Mouse (Mus musculus): ENCODE measurements around the gene Exoc3l2.
A peak's percentile ranks its signal among the peaks of the same experiment; 100 is the strongest.

Exoc3l2 gene

DNA sequence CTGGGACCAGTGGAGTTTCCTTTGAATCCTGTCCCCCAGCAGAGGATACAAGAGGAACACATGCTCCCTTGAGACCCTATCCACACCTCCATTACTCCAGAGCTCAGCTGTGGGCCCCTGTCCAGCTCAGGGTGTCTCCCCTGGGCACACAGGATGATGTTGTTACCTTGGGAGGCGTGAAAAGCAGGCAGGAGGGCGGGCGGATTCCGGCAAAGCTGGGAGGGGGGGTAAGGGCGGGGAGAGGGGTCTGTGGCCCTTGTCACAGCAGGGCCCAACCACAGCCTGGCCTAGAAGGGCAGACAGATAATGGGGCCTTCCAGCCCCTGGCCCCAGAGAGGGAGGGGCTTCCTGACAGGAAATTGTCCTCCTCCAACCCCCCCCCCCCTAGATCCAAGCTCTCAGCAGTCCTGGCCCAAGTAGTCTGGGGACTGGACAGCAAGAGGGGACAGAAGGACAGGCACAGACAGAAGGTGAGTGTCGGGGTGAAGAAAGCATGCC lies at the start of gene Exoc3l2:
Gene Exoc3l2, plus strand, starts transcription at position 448 of the 498 bp plus-strand sequence.
- no peak for DNase-seq (ENCODE audit: low read depth, low spot score)

DNA sequence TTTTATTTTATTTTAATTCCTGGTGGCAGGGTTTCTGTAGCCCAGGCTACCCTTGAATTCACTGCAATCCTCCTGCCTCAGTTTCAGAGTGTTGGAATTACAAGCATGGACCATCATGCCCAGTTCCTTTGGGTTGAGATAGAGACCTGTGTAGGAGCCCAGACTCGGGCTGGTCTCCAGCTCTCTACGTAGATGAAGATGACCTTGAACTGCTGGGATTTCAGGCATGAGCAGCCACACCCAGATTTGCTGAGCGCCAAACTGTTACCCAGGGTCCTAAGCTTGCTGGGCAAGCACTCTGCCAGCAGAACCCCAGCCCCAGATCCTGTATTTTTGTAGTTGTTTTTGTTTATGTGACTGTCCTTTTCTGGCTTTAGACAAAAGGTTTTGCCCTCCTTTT lies 49.6 kb upstream of the Exoc3l2 start:
- no peak for DNase-seq (ENCODE audit: low read depth, low spot score)

GRCm38 (mm10) chr7:19416590-19416989 lies 46.5 kb upstream of the Exoc3l2 start:
- DNase-seq (ENCODE audit: low read depth, low spot score), result no peak

GRCm38 (mm10) chr7:19420121-19420520 lies 43.0 kb upstream of the Exoc3l2 start:
- no peak for DNase-seq (ENCODE audit: low read depth, low spot score)

- peak; percentile 73 for DNase-seq (ENCODE audit: low read depth, low spot score)
Observed at GRCm38 (mm10) chr7:19420821-19421636, 42.1 kb upstream of the Exoc3l2 start.

GRCm38 (mm10) chr7:19423083-19423482 lies 40.0 kb upstream of the Exoc3l2 start:
- no peak for DNase-seq (ENCODE audit: low read depth, low spot score)

DNA sequence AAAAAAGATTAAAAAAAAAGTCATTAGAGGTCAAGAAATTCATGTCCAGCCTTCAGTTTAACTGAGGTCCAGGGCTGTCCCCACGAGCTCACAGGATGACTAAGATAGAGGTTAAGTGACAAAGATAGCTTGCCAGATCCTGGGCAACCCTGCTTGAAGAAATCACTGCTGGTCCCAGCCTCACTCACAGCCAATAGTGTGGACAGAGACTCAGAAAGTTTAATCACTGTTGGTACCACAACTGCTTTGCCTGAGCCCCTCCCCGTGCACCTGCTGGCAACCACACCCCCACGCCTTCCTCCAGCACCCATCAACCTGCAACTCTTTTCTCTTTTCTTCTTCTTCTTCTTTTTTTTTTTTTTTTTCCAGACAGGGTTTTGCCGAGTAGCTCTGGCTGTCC lies 39.1 kb upstream of the Exoc3l2 start:
- no peak for DNase-seq (ENCODE audit: low read depth, low spot score)

GRCm38 (mm10) chr7:19426349-19426748 lies 36.8 kb upstream of the Exoc3l2 start:
- no peak for DNase-seq (ENCODE audit: low read depth, low spot score)

GRCm38 (mm10) chr7:19426888-19427287 lies 36.2 kb upstream of the Exoc3l2 start:
- no peak for DNase-seq (ENCODE audit: low read depth, low spot score)

- no peak for DNase-seq (ENCODE audit: low read depth, low spot score)
Observed at GRCm38 (mm10) chr7:19427999-19428650, 35.0 kb upstream of the Exoc3l2 start.

- DNase-seq (ENCODE audit: low read depth, low spot score), result no peak
Observed at GRCm38 (mm10) chr7:19429726-19430125, 33.4 kb upstream of the Exoc3l2 start.

DNA sequence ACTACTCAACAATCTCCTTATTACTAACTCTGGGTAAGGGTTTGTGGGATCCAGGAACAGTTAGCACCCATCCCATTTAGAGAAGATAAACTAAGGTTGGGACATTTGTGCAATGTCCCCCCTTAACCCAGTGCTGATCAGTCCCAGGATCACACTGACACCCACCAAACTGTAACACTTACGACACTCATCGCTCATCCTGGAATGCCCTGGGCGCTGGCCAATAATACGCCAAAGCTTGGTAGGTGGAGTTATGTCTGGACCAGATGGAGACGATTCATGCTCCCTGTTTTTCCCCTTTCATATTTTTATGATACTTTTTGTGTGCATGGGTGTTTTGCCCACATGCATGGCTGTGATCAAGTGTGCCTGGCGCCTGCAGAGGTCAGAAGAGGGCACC lies 32.7 kb upstream of the Exoc3l2 start:
- DNase-seq (ENCODE audit: low read depth, low spot score), result no peak

DNA sequence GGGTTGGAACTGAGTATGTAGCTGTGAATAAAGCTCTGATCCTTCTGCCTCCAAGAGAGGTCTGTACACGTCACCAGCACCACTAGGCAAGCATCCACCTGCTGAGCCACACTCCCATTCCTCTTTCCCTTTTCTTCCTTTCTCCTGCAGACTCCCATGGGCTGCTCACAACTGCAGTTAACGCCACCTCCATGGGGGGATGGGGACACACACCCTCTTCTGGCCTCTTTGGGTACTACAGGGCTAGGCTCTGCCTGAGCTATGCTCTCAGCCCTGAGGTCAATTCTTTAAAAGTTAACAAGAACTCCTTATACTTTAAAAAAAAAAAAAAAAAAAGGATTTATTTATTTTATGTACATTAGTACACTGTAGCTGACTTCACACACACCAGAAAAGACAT lies 30.7 kb upstream of the Exoc3l2 start:
- DNase-seq (ENCODE audit: low read depth, low spot score), result no peak

DNA sequence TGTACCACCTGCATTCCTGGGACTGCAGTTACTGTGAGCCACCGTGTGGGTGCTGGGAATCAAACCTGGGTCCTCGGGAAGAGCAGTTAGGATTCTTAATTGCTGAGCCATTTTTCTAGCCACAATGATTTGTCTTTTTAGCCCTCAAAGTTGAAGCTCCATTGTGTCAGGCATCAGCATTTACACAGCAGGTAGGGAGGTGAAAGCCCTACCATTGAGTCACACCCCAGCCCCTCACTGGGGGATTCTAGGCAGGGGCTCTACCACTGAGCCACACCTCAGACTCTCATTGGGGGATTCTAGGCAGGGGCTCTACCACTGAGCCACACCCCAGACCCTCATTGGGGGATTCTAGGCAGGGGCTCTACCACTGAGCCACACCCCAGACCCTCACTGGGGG lies 26.9 kb upstream of the Exoc3l2 start:
- DNase-seq (ENCODE audit: low read depth, low spot score), result no peak

- no peak for DNase-seq (ENCODE audit: low read depth, low spot score)
Observed at GRCm38 (mm10) chr7:19437048-19437447, 26.1 kb upstream of the Exoc3l2 start.

DNA sequence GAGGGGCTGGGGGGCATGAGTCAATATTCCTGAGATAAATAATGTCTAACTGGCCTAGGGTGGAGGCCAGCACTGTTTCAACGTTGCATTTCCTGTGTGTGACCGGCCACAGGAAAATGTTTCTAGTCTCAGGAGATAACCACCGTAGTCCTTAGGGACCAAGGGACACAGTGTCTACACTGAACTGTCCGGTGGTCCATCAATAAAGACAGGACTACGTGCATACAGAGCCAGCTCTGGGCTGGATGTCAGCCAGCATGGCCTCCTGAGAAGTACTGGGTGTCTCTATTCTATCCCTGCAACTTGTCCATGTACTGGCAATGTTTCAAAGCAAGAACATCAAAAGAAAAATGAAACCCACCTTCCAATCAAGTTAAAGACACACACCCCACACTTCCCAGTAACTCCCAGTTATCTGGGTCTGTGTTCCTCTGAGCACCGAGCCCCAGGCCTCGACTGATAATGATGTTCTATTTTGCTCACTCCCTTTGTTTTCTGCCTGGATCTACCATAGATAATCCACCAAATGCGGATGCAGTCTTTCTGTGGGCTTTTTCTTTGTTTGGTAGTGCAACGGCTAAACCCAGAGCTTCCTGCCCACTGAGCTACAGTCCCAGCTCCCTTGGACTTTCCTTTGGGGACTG lies 21.6 kb upstream of the Exoc3l2 start:
- DNase-seq (ENCODE audit: low read depth, low spot score), result no peak

- no peak for DNase-seq (ENCODE audit: low read depth, low spot score)
Observed at GRCm38 (mm10) chr7:19443344-19443743, 19.8 kb upstream of the Exoc3l2 start.

DNA sequence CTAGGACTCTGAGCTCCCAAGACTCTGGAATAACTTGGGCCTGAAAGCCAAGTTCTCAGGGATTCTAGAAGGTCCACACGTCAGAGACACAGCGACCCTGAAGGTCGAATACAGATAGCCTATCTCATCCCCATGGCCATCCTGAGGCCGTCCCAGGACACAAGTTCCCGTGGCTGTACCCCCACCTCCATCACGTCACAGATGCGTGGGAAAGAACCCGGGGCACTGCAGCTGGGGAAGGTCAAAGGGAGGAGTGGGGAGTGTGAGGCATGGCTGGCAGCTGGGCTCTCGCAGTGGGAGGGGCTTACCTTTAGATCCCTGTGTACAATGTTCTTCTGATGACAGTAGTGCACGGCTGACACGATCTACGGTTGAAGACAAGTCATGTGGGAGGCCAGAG lies 18.3 kb upstream of the Exoc3l2 start:
- no peak for DNase-seq (ENCODE audit: low read depth, low spot score)

- no peak for DNase-seq (ENCODE audit: low read depth, low spot score)
Observed at GRCm38 (mm10) chr7:19447689-19448088, 15.4 kb upstream of the Exoc3l2 start.

GRCm38 (mm10) chr7:19449165-19449564 lies 14.0 kb upstream of the Exoc3l2 start:
- DNase-seq (ENCODE audit: low read depth, low spot score), result no peak

DNA sequence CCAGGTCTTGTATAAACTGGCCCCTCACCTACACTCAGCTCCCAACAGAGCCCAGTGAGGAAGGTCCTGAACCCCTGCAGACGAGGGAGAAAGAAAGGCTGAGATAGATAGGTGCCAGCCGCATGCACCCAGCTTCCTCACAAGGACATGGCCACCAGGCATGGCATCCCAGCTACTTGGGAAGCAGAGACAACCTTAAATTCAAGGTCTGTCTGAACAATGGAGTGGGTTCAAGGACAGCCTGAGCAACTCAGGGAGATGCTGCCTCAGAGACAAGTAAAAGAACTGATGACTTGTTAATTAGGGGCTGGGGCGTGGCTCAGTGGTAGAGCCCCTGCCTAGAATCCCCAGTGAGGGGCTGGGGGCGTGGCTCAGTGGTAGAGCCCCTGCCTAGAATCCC lies 7.9 kb upstream of the Exoc3l2 start:
- DNase-seq (ENCODE audit: low read depth, low spot score), result no peak

DNA sequence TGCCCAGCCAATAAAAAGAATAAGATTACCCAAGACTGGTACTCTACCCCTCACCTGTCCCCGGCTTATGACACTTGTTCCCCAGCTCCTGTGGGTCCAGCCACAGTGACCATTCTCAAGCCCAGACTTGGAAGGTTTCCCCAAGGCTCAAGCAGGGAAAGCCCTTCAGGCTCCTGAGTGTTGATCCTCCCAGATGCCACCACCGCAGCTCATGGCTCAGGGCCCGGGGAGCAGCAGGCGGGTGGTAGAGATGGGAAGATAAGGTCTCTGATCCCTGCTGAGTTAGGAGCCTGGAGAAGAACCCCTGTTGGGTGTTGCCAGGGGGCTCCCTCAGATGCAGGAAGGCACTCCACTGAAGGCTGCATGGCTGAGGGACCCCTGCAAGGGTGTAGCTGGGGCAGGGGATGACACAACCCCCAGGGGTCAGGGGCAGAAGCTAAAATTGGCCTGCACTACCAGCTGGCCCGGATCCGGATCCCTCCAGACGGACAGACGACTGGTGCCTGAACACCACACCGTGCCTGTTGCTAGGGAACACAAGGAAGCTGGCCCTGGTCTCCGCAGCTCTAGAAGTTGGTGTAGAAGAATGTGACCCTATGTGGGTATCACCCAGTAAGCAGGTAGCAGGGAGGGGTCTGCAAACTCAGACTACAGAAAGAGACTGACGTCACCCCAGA lies 7.2 kb upstream of the Exoc3l2 start:
- no peak for DNase-seq (ENCODE audit: low read depth, low spot score)

Measured in brain, embryonic 18.5 days (tissue).